Mouse (Mus musculus) activated CD4-positive, CD25-positive, alpha-beta regulatory T cell (primary cell): ENCODE results near the gene Thumpd2. TPM values are rescaled to one million over a fixed set of nuclear protein-coding genes. Genes with fewer than 3 reads are reported as not detected.

Experiments
- polyA plus RNA-seq, 2 experiments: library from polyadenylated mRNA; unstranded; fragments of 100-300 nt; shearing (Covaris generic); gene quantifications; one replicate each; pipeline ENCODE4 v1.2.1; 2017

Thumpd2 gene
- polyA plus RNA-seq: 10 to 100 TPM; 15.1 to 28.2 TPM

GRCm38 (mm10) chr17:81064979-81065311 lies at the start of gene Thumpd2:
Thumpd2 (minus strand) TSS chr17:81065082.

Other genes starting within 250 kb of the Thumpd2 start
- not detected for gene Tmem178, start 120.5 kb downstream of the Thumpd2 start, polyA plus RNA-seq